Mouse (Mus musculus) macrophage (primary cell): ENCODE results near the gene AU040320. TPM values are rescaled to one million over a fixed set of nuclear protein-coding genes. Genes with fewer than 3 reads are reported as not detected.

Experiments
- H3K27ac ChIP-seq: fragments of 350-480 bp; formaldehyde crosslinking; 2 replicates; pipeline ENCODE4 v1.9.0; 2021
- H3K36me3 ChIP-seq: fragments of 350-480 bp; formaldehyde crosslinking; 2 replicates; pipeline ENCODE4 v1.9.0; 2021; ENCODE audit errors: inconsistent target
- H3K4me3 ChIP-seq: fragments of 350-480 bp; formaldehyde crosslinking; 2 replicates; pipeline ENCODE4 v1.9.0; 2021; ENCODE audit errors: inconsistent target
- H3K79me2 ChIP-seq: fragments of 350-480 bp; formaldehyde crosslinking; 2 replicates; pipeline ENCODE4 v1.9.0; 2021; ENCODE audit errors: inconsistent target
- WGBS: methylation state at CpG from one replicate; pipeline ENCODE4 v1.1.7; 2026; ENCODE audit warnings: inconsistent platforms; ENCODE audit not compliant: missing documents; 5-methylcytosine and 5-hydroxymethylcytosine counted together
- polyA plus RNA-seq: library from polyadenylated mRNA; stranded (reverse); fragments of 250-400 nt; gene quantifications from 3 replicates; pipeline ENCODE4 v1.2.4, GENCODE M21; 2018; ENCODE audit warnings: inconsistent platforms

Gene AU040320
- polyA plus RNA-seq, 1 experiment from 2014 or later: 26.7 TPM

GRCm38 (mm10) chr4:126792341-126793102 lies 39.2 kb downstream of the AU040320 start:
- Histone ChIP-seq H3K4me3 (no peak overlapping the region), H3K79me2 (no peaks in the 10 kb centered on the region), H3K27ac (no peak overlapping the region), H3K36me3 (peaks cover 24% of the 10 kb centered on the region; the same call in 1 of the 2 replicates)
- 97% methylated on average over 7 of the region's 7 CpGs for WGBS

- Histone ChIP-seq H3K27ac (no peak overlapping the region), H3K36me3 (peaks cover 8% of the 10 kb centered on the region; the same call in 1 of the 2 replicates), H3K4me3 (no peak overlapping the region), H3K79me2 (no peaks in the 10 kb centered on the region)
- 93% methylated on average over 8 of the region's 8 CpGs for WGBS
Observed at GRCm38 (mm10) chr4:126802174-126802573, 48.8 kb downstream of the AU040320 start.

- Histone ChIP-seq H3K79me2 (no peaks in the 10 kb centered on the region), H3K4me3 (no peak overlapping the region), H3K36me3 (peaks cover 8% of the 10 kb centered on the region; the same call in 1 of the 2 replicates), H3K27ac (no peak overlapping the region)
- WGBS: 94% methylated on average over 7 of the region's 8 CpGs
Observed at GRCm38 (mm10) chr4:126803268-126803873, 50.0 kb downstream of the AU040320 start.

DNA sequence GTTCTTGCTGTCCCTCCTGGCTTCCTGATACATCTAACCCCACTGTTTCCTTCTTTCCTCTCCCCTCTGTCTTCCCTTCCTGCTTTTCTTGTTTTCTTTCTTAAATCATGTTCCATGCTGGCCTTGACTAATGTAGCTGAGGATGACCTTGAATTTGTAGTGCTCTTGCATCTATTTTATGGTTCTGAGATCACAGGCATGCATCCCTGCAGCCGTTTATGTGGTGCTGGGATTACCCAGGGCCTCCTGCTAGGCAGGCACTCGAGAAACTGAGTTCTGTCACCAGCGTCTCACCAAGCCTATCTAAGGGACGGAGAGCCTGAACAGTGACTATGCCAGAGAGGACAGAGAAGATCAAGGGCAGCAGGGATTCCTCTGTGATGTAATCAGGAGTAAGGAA lies 52.4 kb downstream of the AU040320 start:
- Histone ChIP-seq H3K79me2 (no peaks in the 10 kb centered on the region), H3K27ac (no peak overlapping the region), H3K4me3 (no peak overlapping the region), H3K36me3 (peaks cover 12% of the 10 kb centered on the region; the same call in 1 of the 2 replicates)
- 97% methylated on average over 4 of the region's 4 CpGs for WGBS

DNA sequence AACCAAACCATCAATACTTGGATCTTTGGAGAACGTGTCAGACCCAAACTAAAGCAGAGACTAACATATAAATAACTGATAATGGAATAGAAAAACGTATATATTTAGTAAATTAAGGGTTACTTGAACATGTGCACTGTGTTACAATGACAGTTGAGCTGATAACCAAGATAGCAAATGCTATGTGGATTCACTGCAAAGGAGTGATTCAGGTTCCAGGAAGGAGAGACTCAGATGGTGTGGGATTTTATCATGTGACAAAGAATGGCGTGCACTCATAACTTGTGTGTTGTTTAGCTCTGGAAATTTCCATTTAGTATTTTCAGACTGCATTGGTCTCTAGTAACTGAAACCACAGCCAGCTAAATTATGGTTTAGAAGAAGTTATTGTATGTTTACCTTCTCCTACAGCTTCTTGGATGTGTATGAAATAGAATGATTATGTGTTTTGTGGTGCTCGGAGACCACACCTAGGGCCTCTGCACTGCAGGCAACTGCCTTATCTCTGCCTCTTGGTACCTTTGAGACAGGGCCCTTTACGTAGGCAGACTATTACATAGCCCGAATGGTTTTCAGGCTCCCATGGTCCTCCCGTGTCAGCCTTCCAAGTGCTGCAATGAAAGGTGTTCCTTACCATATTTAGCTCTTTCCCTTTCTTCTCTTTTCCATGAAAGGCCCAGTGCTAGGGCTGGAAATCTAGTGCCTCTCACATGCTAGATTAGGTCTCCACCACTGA lies 53.5 kb downstream of the AU040320 start:
- Histone ChIP-seq H3K27ac (no peak overlapping the region), H3K79me2 (no peaks in the 10 kb centered on the region), H3K4me3 (no peak overlapping the region), H3K36me3 (peaks cover 12% of the 10 kb centered on the region; the same call in 1 of the 2 replicates)
- WGBS: 95% methylated on average over 7 of the region's 7 CpGs

GRCm38 (mm10) chr4:126810566-126810965 lies 57.2 kb downstream of the AU040320 start:
- no peak overlapping the region for H3K27ac ChIP-seq
- H3K36me3 ChIP-seq: peaks cover 10% of the 10 kb centered on the region; the same call in 1 of the 2 replicates
- no peak overlapping the region for H3K4me3 ChIP-seq
- WGBS: 91% methylated on average over 3 of the region's 3 CpGs
- no peaks in the 10 kb centered on the region for H3K79me2 ChIP-seq

GRCm38 (mm10) chr4:126813212-126813611 lies 59.9 kb downstream of the AU040320 start:
- no peaks in the 10 kb centered on the region for H3K79me2 ChIP-seq
- H3K27ac ChIP-seq: no peak overlapping the region
- 47% methylated on average over 5 of the region's 5 CpGs for WGBS
- no peak overlapping the region for H3K4me3 ChIP-seq
- peaks cover 15% of the 10 kb centered on the region for H3K36me3 ChIP-seq

GRCm38 (mm10) chr4:126814854-126815253 lies 61.5 kb downstream of the AU040320 start:
- Histone ChIP-seq H3K4me3 (no peak overlapping the region), H3K27ac (no peak overlapping the region), H3K79me2 (no peaks in the 10 kb centered on the region), H3K36me3 (peaks cover 11% of the 10 kb centered on the region)
- WGBS: 19% methylated on average over 5 of the region's 5 CpGs

DNA sequence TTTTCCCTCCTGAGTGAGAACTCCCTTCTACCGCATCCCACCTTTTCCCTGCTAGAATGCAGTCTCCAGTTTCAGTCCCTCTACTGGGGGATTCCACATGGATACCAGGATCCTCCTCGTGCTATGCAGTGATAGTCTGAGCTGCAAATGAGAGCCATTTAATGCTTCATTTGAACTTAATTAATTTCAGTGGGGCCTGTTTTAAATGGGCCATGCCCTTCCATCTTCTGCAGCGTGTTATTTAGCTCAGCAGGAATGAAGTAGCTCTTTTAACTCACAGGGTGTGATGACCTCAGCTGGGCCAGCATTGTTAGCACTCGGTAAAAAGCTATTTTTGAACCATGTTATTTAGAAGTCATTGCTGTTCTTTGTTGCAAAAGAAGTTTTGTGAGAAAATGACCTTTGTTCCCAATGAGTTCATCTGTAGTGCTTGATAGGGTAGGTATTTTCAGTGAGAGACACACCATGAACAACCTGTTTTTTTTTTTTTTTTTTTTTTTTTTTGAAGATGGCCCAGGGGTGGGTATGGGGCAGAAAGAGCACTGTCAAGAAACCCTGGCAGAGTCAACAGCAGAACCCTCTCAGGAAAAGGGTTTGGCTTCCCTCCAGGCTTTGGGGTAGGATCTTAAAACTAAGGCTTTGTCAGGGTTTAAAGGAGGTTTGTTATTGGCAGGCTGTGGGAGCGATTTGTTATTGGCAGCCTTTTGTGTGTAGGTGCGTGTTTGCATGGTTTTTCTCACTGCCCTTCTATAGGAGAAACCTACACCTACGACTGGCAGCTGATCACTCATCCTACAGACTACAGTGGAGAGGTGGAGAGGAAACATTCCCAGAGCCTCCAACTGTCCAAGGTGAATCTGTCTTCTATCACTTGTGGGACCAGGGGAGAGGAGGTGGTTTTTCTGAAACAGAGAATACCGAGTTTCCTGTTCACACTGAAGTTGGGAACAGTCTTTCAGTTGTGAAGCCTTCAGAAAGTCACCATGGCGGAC lies 69.8 kb downstream of the AU040320 start:
- H3K27ac ChIP-seq: no peak overlapping the region
- H3K36me3 ChIP-seq: no peaks in the 10 kb centered on the region
- no peak overlapping the region for H3K4me3 ChIP-seq
- 89% methylated on average over 9 of the region's 9 CpGs for WGBS
- no peaks in the 10 kb centered on the region for H3K79me2 ChIP-seq

GRCm38 (mm10) chr4:126823917-126824316 lies 70.6 kb downstream of the AU040320 start:
- Histone ChIP-seq H3K4me3 (no peak overlapping the region), H3K79me2 (no peaks in the 10 kb centered on the region), H3K27ac (no peak overlapping the region), H3K36me3 (no peaks in the 10 kb centered on the region)
- 96% methylated on average over 5 of the region's 5 CpGs for WGBS

- Histone ChIP-seq H3K4me3 (no peak overlapping the region), H3K27ac (no peak overlapping the region), H3K79me2 (no peaks in the 10 kb centered on the region), H3K36me3 (peaks cover 47% of the 10 kb centered on the region)
- WGBS: 95% methylated on average over 5 of the region's 5 CpGs
Observed at GRCm38 (mm10) chr4:126831122-126831521, 77.8 kb downstream of the AU040320 start.

GRCm38 (mm10) chr4:126838799-126839198 lies 85.5 kb downstream of the AU040320 start:
- no peak overlapping the region for H3K4me3 ChIP-seq
- H3K27ac ChIP-seq: no peak overlapping the region
- H3K36me3 ChIP-seq: peaks cover 74% of the 10 kb centered on the region
- no peaks in the 10 kb centered on the region for H3K79me2 ChIP-seq
- WGBS: 95% methylated on average over 7 of the region's 7 CpGs

DNA sequence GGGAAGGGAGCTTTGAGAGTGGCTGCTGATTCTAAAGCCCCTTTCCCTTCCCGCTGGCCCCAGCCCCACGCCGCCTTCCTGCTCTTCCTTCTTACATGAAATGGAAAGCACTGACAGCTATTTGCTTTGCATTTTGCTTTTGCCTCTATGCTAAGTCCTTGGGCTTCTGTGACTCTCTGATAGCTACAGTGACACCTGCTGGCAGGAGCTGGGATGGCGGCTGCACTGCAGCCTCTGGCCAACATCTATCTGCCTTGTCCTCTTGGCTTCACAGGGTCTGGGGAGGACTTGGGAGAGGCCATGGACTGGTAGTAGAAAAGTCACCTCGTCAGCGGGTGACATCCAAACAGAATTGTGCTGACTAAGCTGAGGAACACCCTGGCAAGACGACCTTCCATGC lies 86.5 kb downstream of the AU040320 start:
- WGBS: 47% methylated on average over 7 of the region's 7 CpGs
- peaks cover 78% of the 10 kb centered on the region for H3K36me3 ChIP-seq
- H3K4me3 ChIP-seq: no peak overlapping the region
- no peaks in the 10 kb centered on the region for H3K79me2 ChIP-seq
- H3K27ac ChIP-seq: no peak overlapping the region
